Mouse (Mus musculus) yolk sac, embryonic 10.5 days (tissue): ENCODE measurements at regions not wholly inside any gene's neighbourhood (a gene's known extent, or its start where the extent isn't known, plus 50 kb on each side); places are given as distances from the start of the nearest gene placed in this dataset.
A peak's percentile ranks its signal among the peaks of the same experiment; 100 is the strongest.

ENCODE experiments used
- DNase-seq: peaks from one replicate; pipeline ENCODE4 v3.0.0-alpha.2; 2017; ENCODE audit warnings: low spot score

DNA sequence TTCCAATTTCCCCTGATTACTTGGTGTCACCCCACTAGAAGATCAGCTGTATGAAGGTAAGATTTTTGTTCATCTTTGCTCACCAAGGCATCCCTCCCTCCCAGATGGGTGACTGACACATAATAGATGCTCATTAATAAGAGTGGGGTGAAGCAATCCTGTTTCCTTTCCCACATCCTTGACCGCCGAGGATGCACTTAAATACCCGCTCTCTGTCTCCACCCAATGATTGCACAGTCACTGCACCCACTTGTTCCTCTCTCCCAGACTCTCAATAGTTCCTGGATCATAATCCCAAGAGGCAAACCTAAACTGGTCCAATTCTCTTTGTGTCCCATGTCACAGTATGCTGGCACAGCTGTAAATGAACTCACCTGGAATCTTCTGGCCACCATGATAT lies 86.4 kb upstream of the Ccn6 start:
- DNase-seq: no peak

DNA sequence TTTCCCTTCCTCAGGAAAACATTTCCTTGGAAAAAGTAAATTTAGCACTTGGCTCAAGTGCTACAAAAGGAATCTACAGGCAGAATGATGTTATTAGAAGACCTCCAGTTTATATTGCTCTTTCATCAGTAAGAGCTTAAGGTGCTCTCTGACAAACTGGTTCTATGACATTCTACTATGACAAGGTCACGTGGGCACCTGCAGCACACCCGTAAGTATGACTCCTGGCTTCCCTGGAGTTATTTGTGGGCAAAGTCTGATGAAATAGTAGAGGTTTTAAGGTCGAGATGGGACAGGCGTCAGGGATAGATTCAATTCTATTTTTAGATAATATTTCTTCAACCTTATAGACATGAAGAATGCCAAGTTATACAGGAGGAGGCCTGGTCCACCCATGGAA lies 84.9 kb upstream of the Ccn6 start:
- DNase-seq: no peak

DNA sequence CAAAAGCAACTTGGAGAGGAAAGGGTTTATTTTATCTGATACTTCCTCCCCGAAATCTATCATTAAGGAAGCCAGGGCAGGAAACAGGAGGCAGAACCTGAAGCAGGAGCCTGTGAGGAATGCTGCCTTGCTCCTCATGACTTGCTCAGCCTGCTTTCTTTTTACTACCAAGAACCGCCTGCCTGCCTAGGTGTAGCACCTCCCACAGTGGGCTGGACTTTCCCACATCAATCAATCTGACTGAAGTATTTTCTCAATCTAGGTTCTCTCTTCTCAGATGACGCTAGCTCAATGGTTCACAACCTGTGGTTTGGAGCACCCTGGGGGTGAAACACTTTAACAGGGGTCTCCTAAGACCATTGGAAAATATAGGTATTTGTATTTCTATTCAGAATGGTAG lies 83.4 kb upstream of the Ccn6 start:
- no peak for DNase-seq

DNA sequence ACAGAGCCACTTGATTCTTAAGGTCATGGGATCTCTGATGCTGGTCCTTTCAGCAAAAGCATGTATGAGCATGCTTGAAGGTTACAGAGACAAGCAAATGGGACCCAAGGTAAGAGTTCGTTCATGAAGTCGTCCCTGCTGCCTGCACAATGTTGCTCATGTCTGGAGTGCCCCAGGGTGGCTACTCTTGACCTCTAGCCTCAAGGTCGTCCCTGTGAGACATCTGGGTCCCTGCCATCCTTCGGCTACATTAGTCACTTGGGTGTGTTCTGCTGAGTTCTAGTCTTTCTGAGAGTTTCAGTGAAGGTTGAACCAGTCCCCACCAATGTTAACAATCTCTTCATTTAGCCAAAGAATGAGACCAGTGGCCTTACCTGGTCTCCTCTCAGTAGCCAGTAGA lies 81.5 kb upstream of the Ccn6 start:
- DNase-seq: no peak

DNA sequence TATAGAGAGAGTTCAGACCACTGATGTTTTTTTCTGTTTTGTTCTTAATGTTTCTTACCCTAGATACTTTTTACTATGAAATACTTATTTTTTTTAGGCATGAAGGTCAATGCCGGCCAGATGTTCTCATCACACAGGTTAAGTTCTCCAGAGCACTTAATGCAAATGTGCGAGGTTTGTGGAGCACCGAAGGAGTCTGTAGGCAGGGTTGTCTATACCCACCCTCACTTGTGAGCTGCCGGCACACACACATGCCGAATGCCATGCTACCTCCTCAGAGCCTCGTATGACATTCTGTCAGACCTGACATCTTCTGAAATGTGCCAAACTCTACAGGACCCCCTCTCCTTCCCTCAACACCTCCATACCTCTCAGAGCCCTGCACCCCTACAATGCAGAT lies 80.5 kb upstream of the Ccn6 start:
- no peak for DNase-seq

DNA sequence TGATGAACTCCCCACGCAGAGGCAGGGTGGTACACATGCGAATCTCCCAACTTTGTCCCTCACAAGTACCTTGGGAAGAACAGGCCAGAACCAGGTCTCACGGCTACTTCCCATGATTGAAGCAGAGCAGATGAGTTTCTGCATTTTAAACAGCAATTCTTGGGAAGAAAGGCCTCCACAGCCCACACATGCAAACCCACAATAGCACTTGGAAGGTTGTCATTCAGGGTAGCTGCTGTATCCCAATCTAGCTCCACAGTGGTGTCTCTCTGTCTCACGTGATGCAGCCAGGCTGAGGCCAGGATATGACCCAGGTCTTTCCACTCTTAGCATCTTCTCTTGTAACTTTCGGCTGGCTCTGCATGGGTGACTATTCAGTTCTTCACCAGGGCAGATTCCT lies 78.8 kb upstream of the Ccn6 start:
- no peak for DNase-seq

DNA sequence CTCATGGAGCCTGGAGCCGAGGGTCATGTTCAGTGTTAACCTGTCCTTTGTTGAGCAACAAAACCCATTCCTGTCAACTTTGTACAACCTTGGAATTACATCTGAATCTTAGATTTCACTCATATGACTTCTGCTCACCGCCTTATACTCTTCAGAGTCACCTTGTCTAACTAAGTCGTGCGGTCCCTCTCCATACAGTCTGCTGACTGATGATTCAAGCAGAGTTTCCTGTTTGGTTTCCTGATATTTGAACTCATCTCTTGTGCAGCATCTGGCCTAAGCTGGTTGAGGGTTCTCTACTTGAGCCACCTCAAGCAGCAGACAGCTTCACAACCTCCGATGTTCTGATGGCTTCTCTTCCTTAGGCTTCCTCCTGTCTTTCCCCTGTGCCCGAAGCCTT lies 78.3 kb upstream of the Ccn6 start:
- no peak for DNase-seq

DNA sequence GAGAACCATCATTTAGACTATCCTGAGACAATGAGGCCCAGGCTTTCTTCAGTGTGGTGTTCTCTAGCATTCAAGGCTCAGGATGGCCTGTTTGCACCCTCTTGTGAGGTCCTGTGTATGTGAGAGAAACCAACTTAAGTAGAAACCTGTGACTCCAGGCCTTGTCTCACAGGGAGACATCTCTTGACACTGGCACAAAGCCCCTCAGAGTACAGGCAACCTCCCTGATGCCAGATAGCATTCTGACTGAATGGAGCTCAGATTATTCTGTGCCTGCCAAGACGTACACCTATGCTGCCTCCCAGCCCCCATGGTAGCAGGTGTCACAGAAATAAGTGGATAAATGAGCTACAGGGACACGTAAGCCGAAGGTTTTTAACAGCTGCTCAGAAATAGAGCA lies 77.9 kb upstream of the Ccn6 start:
- DNase-seq: no peak

DNA sequence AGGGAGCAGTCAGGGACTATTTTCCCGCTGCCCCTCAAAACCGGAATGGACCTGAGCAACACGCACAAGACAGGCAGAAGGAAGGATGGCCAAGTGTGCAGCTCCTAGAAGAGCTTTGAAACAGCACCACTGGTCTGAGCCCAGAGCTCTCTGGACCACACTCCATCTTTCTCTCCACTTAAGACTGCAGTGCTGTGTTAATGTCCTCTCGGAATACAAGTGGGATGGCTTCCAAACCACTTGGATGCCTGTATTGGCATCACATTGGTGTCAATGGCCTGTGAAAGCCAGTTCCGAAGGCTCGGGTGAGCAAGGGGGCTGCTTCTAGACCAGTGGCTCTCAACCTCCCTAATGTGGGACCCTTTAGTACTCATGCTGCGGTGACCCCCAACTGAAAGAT lies 77.4 kb upstream of the Ccn6 start:
- DNase-seq: no peak

DNA sequence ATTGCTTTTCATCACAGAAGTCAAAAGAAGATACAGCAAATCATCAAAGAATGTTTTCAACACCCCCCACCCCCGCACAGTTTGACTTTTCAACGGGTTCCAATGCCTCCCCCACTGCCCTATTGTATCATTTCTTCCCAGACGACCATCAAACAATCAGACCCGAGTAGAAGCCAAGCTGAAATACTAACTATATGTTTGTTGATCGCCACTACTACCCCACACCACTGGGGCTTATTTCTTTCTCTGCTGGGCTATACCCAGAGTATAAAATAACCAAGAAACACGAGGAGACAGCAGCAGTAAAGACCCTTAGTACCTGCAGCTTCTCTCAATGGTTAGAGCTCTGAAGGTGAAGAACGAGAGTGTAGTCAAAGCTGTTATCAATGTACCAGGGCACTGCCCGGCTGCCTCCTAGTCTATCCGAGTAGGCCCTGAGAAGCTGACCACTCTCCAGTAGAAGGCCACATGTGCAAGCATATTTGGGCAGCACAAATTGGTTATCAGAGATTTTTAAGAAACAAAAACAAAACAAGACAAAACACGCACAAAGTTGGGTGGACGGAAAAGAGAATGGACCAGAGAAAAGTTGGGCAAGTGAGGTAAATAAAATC lies 76.7 kb upstream of the Ccn6 start:
- DNase-seq: no peak

DNA sequence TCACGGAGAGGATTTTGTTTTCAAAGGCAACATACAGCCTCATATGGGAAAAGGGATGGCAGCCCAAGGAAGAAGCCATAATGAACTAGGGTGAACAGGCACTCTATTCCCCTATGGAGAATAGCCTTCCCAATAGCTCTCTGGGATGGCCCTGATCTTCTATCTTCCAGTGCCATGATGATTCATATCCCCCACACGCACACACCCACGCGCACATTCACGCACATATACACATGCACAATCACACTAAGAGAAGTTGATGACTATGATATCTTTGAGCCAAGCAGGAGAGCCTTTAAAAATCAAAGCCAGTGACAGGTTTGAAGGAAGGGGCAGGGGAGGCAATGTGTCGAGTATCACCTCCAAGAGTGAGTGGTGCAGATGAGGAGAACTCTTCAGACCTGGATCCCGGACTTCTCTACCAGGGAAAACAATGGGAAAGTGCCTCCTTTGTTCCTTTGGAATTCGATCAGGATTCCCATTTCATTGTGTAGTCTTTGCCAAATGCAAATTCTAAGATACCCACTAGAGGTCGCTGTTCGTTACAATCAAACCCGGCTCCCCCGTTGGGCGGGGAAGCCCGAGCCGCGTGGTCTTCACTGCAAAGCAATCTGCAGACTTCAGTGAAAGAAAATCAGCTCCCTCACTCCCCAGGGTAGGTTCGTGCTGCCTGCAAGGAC lies 76.0 kb upstream of the Ccn6 start:
- DNase-seq: peak; percentile 73

DNA sequence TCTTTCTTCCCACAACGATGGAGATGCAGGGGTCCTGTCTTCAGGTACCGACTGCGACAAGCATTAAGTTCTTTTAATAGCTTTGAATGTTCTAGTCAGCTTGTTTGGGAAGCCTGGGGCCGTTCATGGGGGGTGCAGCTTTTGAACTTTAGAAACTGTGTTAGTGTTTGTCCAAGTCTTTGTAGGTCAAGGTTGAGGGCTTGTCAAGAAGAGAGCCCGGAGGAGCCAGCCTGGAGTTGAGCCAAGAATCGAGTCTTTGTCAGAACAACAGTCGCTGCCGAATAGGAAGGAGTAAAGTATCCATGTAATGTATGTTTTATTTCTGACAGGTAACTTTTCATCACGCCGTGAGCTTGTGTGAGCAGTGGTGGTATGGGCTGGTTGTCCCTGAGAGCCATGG lies 75.0 kb upstream of the Ccn6 start:
- no peak for DNase-seq

DNA sequence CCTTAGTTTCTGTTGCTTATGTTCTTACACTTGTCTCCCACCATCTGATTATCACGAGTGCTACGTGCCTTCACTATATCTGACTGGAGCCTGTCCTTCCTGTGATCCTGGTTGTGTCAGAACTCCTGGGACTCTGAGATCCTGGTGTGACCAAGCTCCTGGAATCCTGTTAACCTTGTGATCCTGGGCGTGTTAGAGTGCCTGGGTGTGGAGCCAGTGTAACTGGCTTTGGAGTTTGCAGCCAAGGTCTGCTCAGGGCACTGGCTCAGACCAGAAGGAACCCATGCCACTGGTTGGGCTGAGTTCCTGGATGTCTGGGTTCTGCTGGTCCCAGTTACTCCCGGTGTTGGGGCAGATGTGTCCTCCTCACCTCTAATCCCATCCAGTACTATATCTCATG lies 74.0 kb upstream of the Ccn6 start:
- DNase-seq: no peak

DNA sequence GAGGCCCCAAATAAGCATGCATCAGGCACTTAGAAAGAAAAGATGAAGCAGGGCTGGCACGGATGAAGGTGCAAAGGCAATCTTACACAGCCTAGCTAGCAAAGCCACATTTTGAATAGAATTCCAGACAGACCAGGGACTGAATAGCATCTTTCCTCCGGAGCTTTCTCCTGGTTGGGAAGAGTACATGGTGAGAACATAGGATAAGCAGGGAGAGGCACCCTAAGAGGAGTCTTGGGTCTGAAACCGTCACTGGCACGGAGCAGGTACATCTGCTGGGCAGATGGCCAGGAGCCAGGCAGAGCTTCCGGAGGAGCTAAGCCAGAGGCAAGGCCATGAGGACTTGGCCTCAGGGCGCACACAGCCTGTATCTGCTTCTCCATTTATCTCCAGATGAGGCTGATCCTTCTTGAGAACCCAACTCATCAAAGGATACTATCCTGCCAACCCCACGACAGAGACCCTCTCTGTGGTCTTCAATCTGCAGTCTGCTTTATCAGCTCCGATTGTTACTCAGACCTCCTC lies 70.4 kb upstream of the Ccn6 start:
- DNase-seq: no peak

DNA sequence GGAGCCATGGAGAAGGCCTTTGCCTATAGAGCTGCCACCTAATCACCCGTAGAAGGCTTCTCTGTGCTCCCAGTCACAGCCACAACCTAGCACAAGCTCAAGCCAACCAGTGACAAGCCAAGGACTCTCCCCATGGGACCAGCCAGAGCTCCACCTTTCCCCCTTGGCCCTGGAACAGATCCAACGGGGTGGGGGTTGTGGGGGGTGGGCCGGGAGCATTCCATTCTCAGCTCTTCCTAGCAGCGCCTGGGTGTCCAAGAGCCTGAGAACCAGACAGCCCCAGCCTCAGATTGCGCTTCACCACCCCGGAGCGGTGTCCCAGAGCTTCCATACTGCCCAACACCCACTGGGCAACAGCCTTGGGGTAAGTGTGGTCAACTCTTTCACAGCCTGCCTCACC lies 69.6 kb upstream of the Ccn6 start:
- no peak for DNase-seq

DNA sequence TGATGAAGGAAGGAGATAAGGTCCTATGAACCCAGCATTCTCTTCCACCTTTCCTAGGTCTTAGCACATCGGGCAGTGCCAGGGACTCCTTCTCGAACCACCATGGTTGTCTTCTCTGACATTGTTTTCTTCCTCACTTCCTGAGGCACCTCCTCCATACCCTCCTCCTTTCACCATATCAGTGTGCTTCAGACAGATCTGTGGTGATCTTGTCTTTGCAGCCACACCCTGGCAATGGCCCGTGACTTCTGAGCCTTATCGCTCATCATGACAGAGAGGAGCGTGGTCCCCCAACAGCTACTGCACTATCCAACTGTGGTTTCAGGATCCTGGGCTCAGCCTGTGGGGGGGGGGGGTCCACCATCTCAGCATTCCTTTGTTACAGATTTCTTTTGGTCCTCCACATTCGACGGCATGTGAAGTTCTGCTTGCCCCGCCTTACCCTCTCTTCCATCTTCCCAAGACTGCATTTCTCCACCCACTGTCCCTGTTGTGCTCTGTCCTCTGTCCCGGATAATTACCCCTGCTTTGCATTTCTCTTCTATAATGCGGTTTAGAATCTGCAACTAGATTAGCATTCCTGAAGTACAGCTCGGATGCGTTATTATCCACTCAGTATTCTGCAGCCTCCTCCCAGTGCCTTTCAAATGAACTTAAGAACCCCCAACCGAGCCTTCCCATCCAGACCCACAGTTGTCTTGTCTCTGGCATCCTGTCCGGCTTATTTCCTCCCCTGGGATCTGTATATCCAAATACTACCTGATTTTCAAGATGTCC lies 67.2 kb upstream of the Ccn6 start:
- no peak for DNase-seq

DNA sequence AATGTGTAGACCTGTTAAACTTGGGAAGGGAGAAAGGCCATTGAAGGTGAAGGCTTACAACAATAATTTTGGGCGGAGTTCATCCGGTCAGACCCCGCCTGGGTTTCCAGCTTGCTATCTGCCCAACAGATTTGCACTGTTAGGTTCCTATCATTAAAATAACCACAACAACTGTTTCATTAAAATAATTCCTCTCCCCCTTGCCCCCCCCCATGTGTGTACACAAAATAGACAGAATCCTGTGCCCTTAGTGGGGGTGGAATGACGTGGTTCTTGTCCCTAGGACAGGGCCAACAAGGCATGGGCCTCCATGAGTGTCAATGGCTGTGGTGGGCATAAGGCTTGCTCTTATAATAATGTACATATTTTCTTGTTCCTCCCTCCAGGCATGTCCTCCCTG lies 65.6 kb upstream of the Ccn6 start:
- DNase-seq: no peak

DNA sequence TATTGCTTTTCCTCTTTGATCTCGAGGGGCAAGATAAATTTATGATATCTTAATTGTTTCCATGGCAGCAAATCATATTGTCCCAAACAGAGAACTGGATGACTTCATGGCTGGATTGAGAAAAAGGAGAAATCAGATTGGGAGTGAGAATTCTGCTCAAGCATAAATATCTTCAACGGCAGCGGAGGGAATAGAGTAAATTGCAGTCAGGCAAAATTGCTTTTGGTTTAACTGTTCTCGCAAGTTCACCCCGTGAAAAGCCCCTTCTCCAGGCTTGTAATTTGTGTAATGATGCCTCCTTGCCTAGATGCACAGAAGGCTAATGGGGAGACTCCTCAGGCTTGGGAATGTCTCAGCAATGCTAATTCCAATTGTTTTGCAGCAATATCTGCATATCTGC lies 64.4 kb upstream of the Ccn6 start:
- DNase-seq: no peak

DNA sequence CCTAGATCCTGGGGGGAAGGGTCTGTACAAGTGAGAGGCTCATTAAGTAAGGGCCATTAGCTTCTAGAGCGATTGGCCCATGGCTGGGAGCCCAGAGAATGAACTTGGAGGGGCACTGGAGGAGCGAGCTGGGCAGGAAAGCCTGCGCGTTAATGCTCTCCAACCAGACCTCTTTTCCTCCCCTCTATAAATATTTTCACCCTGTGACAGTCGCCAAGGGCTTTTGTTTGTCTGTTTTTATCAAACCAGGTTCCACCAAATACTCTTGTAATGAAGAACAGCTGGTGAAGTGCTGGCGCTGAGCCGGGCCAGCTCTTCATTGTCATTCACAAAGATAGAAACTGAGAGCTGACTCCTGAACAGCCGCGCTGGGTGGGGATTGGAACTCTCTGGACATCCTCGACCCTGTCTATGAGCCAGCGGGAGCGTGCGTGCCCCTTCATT lies 63.9 kb upstream of the Ccn6 start:
- DNase-seq: no peak

DNA sequence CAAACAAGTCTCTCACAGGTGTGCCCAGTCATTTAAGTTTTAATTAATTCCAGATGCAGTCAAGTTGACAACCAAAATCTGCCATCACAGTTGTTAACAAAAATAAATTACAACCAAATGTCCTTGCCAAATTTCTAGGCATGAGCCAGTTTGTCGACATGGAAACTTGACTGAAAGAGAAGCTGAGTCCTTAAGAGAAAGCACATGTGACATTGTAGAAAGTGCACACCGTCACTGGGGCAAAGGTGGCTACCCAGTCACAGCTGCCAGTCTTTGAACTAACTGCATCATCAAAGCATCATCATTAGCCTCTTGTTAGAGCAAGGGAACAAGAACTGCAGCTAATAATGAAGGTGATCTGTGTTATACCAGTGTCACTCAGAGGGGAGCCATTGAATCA lies 62.9 kb upstream of the Ccn6 start:
- no peak for DNase-seq

DNA sequence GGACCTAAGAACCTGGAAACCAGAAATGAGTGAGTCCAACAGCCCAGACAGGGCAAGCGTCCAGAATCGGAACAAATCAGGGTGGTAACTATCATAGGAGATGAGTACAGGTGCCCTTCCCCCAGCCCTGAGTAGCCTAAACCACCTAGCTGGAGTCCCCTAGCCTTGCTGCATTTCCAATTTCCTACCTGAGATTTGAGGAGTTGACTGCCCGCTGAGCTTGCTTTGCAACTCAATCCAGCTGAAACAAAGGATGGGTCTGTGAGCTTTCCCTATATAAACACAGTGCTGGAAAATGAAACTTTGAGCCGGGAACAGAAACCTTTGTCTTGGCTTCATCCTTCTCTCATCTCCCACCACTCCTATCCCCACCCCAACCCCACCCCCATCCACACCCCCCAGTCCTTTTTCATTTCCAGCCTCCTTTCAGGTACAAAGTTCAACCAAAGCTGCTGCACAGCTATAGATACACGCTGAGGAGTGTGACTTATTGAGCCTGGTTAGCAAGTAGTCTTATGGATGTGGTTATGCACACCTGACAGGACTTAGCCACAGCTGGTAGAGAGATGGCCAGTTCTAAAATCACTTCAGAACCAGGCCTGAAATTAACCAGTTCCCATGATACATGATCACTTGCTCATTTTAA lies 61.0 kb upstream of the Ccn6 start:
- DNase-seq: no peak

DNA sequence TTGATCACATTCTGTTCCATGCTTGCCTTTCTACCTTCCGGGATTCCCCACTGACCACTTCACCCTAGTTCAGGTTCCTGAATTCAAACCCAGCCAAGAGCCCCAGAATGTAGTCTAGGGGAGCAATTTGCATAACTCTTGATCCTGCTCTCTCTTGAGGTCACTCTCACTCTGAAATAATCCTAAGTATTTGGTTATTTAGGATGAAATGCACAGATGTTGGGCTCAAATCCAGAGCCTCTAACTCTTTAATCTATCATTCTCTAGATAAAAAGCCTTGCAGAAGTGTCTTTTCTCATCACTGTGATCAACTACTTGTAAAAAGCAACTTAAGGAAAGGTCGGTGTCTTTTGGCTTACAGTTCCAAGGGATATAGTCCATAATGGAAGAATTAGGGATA lies 57.4 kb upstream of the Ccn6 start:
- DNase-seq: no peak

DNA sequence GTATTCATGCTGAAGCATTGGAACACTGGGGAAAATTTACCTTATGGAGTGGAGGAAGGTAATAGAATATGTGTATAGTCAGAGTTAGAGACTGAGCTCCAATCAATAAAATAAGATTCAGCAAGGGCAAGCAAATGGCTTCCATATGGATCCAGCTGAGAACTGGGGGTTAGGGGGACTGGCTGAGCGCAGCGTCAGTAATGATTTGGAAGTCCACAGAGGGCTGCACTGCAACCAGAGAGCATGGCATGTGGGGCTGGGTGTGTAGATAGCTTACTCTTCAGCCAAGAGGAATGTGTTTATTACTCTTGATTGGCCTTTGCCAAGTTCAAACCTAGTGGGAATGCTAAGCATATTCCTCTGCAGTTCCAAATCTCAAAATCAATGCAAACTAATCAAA lies 55.8 kb upstream of the Ccn6 start:
- DNase-seq: no peak
